Mouse (Mus musculus): ENCODE data around the gene Notch3. TPM values are rescaled to one million over a fixed set of nuclear protein-coding genes. Genes with fewer than 3 reads are reported as not detected.
A peak's percentile ranks its signal among the peaks of the same experiment; 100 is the strongest.
"Not testable (repeated sequence)": the region's sequence is repeated elsewhere in the genome, so short reads cannot be mapped to it uniquely, and the experiment has no call there.

Gene Notch3
- 26.8 and 30.6 TPM in 2 replicates for polyA plus RNA-seq (2016; fragmentation: Nextera tagmentation; extraction: Ambion mirVana)

GRCm38 (mm10) chr17:32166687-32167086 is at the start of gene Notch3:
TSS of gene Notch3 (minus strand) at chr17:32166852.
- peak within 1 kb of the TSS; percentile 93 for H3K27ac ChIP-seq (replicated peaks)
- under 1% methylated on average over 23 of the region's 39 CpGs for WGBS

DNA sequence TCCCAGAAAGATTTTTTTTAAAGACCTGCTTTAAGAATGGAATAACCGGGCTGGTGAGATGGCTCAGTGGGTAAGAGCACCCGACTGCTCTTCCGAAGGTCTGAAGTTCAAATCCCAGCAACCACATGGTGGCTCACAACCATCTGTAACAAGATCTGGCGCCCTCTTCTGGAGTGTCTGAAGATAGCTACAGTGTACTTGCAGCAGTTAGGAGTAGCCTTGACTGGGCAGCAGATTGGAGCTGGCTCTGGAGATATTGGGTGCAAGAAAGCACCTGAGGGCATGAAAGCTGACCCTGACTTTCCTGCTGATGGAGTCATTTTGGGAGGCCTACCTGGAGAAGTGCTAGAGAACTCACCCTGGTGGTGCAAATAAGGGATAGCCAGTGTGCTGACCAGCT is 48.9 kb upstream of the Notch3 start:
- not testable (repeated sequence) for H3K4me3 ChIP-seq; H3K4me1 ChIP-seq; H3K9ac ChIP-seq (replicated peaks); ATAC-seq (ENCODE audit: low FRiP score, low read depth); H3K27me3 ChIP-seq; H3K27ac ChIP-seq (replicated peaks); H3K4me2 ChIP-seq (replicated peaks); H3K9me3 ChIP-seq
- WGBS: 79% methylated on average over 4 of the region's 4 CpGs
- H3K36me3 ChIP-seq: peaks cover 95% of the 10 kb centered on the region

More at GRCm38 (mm10) chr17:32166687-32167086, at the start of gene Notch3:
- Histone ChIP-seq H3K36me3 (0 out of 2 replicates have a peak, but pooled peaks cover 2% of the 10 kb centered on the region), H3K9me3 (no peaks in the 10 kb centered on the region), H3K4me3 (peak within 1 kb of the TSS; percentile 63), H3K27me3 (0 out of 2 replicates have a peak, but pooled peaks cover 3% of the 10 kb centered on the region), H3K4me2 (replicated peaks) (peak within 1 kb of the TSS; percentile 71), H3K4me1 (peaks cover 51% of the 10 kb centered on the region), H3K9ac (replicated peaks) (peak within 1 kb of the TSS; percentile 81)
- peak; percentile 39 for ATAC-seq (ENCODE audit: low FRiP score, low read depth)

- 92% methylated on average over 6 of the region's 6 CpGs for WGBS
- peaks cover 96% of the 10 kb centered on the region for H3K36me3 ChIP-seq
- not testable (repeated sequence) for H3K4me1 ChIP-seq; H3K4me2 ChIP-seq (replicated peaks); H3K9me3 ChIP-seq; H3K9ac ChIP-seq (replicated peaks); ATAC-seq (ENCODE audit: low FRiP score, low read depth); H3K27ac ChIP-seq (replicated peaks); H3K27me3 ChIP-seq; H3K4me3 ChIP-seq
Measured at GRCm38 (mm10) chr17:32211554-32211953, 44.9 kb upstream of the Notch3 start.

DNA sequence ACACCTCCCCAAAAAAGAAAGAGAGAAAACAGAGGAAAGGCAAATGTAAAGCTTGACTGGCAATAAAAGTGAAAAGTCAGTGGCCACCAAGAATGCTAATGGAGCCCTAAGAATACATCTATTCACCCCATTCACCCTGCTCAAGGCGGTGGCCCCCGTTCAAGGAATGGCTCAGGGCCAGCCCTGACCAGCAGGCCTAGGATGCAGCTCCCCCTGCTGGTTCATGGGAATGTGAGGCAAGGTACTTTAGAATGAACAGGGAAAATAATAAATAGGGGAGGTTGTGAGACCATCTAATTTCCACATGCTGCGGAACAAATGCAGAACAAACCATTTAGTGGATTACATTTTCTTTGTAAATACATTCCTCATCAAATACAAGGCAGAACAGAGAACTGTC is 43.1 kb upstream of the Notch3 start:
- H3K27me3 ChIP-seq: no peaks in the 10 kb centered on the region
- H3K9me3 ChIP-seq: no peaks in the 10 kb centered on the region
- H3K4me2 ChIP-seq (replicated peaks): no peak overlapping the region
- peak; percentile 69; the same call in 1 of the 2 replicates for ATAC-seq (ENCODE audit: low FRiP score, low read depth)
- no peak overlapping the region for H3K4me3 ChIP-seq
- H3K4me1 ChIP-seq: 0 out of 2 replicates have a peak, but pooled peaks cover 4% of the 10 kb centered on the region
- no peak overlapping the region for H3K9ac ChIP-seq (replicated peaks)
- H3K36me3 ChIP-seq: peaks cover 94% of the 10 kb centered on the region
- 50% methylated on average over 3 of the region's 3 CpGs for WGBS
- H3K27ac ChIP-seq (replicated peaks): no peak overlapping the region

DNA sequence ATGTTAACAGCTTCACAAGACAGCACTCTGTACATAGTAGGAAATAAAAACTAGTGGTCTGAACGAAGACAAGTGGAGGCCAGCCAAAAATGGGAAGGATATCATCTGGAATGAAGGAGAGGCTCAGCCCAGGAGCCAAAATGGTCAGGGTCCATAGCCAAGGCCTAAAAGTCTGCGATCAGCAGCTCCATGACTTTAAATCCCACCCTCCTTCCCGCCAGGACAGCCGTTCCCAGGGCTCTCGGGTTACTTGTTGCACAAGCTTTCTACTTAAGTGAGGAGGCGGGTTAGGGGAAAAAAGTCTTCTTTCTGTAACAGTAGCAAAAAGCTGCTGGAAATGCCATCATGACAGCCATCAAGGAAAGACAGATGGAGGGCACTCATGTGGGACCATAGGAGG is 42.5 kb upstream of the Notch3 start:
- Histone ChIP-seq H3K36me3 (peaks cover 94% of the 10 kb centered on the region), H3K27me3 (no peaks in the 10 kb centered on the region), H3K4me3 (no peak overlapping the region), H3K9me3 (no peaks in the 10 kb centered on the region), H3K4me1 (0 out of 2 replicates have a peak, but pooled peaks cover 4% of the 10 kb centered on the region), H3K4me2 (replicated peaks) (no peak overlapping the region), H3K9ac (replicated peaks) (no peak overlapping the region), H3K27ac (replicated peaks) (no peak overlapping the region)
- 74% methylated on average over 6 of the region's 6 CpGs for WGBS
- ATAC-seq (ENCODE audit: low FRiP score, low read depth): no peak

GRCm38 (mm10) chr17:32207586-32208245 is 41.1 kb upstream of the Notch3 start:
- no peak for ATAC-seq (ENCODE audit: low FRiP score, low read depth)
- no peak overlapping the region for H3K27ac ChIP-seq (replicated peaks)
- no peak overlapping the region for H3K4me3 ChIP-seq
- 84% methylated on average over 5 of the region's 5 CpGs for WGBS
- H3K36me3 ChIP-seq: peaks cover 94% of the 10 kb centered on the region
- no peaks in the 10 kb centered on the region for H3K27me3 ChIP-seq
- H3K4me2 ChIP-seq (replicated peaks): no peak overlapping the region
- H3K9ac ChIP-seq (replicated peaks): no peak overlapping the region
- 0 out of 2 replicates have a peak, but pooled peaks cover 4% of the 10 kb centered on the region for H3K4me1 ChIP-seq
- no peaks in the 10 kb centered on the region for H3K9me3 ChIP-seq

GRCm38 (mm10) chr17:32205345-32205744 is 38.7 kb upstream of the Notch3 start:
- Histone ChIP-seq H3K4me1 (0 out of 2 replicates have a peak, but pooled peaks cover 4% of the 10 kb centered on the region), H3K36me3 (peaks cover 94% of the 10 kb centered on the region), H3K9ac (replicated peaks) (no peak overlapping the region), H3K4me2 (replicated peaks) (no peak overlapping the region), H3K4me3 (no peak overlapping the region), H3K27me3 (no peaks in the 10 kb centered on the region), H3K9me3 (no peaks in the 10 kb centered on the region), H3K27ac (replicated peaks) (no peak overlapping the region)
- 92% methylated on average over 3 of the region's 3 CpGs for WGBS
- no peak for ATAC-seq (ENCODE audit: low FRiP score, low read depth)

GRCm38 (mm10) chr17:32202972-32203371 is 36.3 kb upstream of the Notch3 start:
- peaks cover 96% of the 10 kb centered on the region for H3K36me3 ChIP-seq
- no peak overlapping the region for H3K9ac ChIP-seq (replicated peaks)
- H3K27ac ChIP-seq (replicated peaks): no peak overlapping the region
- WGBS: 93% methylated on average over 3 of the region's 3 CpGs
- no peaks in the 10 kb centered on the region for H3K27me3 ChIP-seq
- no peak for ATAC-seq (ENCODE audit: low FRiP score, low read depth)
- H3K4me2 ChIP-seq (replicated peaks): no peak overlapping the region
- H3K4me3 ChIP-seq: no peak overlapping the region
- H3K9me3 ChIP-seq: no peaks in the 10 kb centered on the region
- H3K4me1 ChIP-seq: no peaks in the 10 kb centered on the region

GRCm38 (mm10) chr17:32201086-32201485 is 34.4 kb upstream of the Notch3 start:
- 88% methylated on average over 5 of the region's 5 CpGs for WGBS
- Histone ChIP-seq H3K4me3 (no peak overlapping the region), H3K4me1 (no peaks in the 10 kb centered on the region), H3K9me3 (no peaks in the 10 kb centered on the region), H3K4me2 (replicated peaks) (no peak overlapping the region), H3K36me3 (peaks cover 96% of the 10 kb centered on the region), H3K27me3 (no peaks in the 10 kb centered on the region), H3K27ac (replicated peaks) (no peak overlapping the region), H3K9ac (replicated peaks) (no peak overlapping the region)
- no peak for ATAC-seq (ENCODE audit: low FRiP score, low read depth)

GRCm38 (mm10) chr17:32199796-32200195 is 33.1 kb upstream of the Notch3 start:
- ATAC-seq (ENCODE audit: low FRiP score, low read depth): no peak
- 97% methylated on average over 2 of the region's 2 CpGs for WGBS

DNA sequence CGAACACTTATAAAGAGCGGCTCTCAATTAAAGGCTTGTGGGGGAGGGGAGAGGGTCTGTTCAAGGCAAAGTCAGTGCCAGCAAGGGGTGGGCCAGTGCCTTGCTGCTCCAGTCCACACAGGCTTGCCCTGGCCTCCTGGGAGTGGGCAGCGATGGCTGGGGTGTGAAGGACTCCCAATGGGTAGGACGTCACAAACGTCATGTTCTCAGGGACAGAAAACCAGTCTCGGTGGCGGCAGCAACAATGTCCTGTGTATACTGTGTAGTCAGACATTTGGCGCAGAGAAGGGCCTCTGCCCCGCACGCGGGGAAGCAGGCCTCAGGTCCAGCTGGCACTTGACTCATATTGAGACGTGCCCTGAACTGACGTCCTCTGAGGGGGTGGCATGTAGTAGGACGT is 30.5 kb upstream of the Notch3 start:
- no peak overlapping the region for H3K27ac ChIP-seq (replicated peaks)
- WGBS: 91% methylated on average over 14 of the region's 14 CpGs
- no peak for ATAC-seq (ENCODE audit: low FRiP score, low read depth)
- peaks cover 75% of the 10 kb centered on the region for H3K36me3 ChIP-seq
- no peak overlapping the region for H3K9ac ChIP-seq (replicated peaks)
- H3K9me3 ChIP-seq: no peaks in the 10 kb centered on the region
- H3K4me1 ChIP-seq: no peaks in the 10 kb centered on the region
- H3K4me3 ChIP-seq: no peak overlapping the region
- H3K4me2 ChIP-seq (replicated peaks): no peak overlapping the region
- no peaks in the 10 kb centered on the region for H3K27me3 ChIP-seq

More at GRCm38 (mm10) chr17:32199796-32200195, 33.1 kb upstream of the Notch3 start:
- no peak overlapping the region for H3K9ac ChIP-seq (replicated peaks)
- no peaks in the 10 kb centered on the region for H3K9me3 ChIP-seq
- no peak overlapping the region for H3K4me2 ChIP-seq (replicated peaks)
- H3K36me3 ChIP-seq: peaks cover 97% of the 10 kb centered on the region
- H3K27me3 ChIP-seq: no peaks in the 10 kb centered on the region
- no peak overlapping the region for H3K4me3 ChIP-seq
- no peak overlapping the region for H3K27ac ChIP-seq (replicated peaks)
- H3K4me1 ChIP-seq: no peaks in the 10 kb centered on the region

GRCm38 (mm10) chr17:32195725-32196124 is 29.1 kb upstream of the Notch3 start:
- H3K27ac ChIP-seq (replicated peaks): no peak overlapping the region
- no peak overlapping the region for H3K9ac ChIP-seq (replicated peaks)
- H3K36me3 ChIP-seq: peaks cover 60% of the 10 kb centered on the region
- H3K9me3 ChIP-seq: no peaks in the 10 kb centered on the region
- H3K4me3 ChIP-seq: no peak overlapping the region
- no peaks in the 10 kb centered on the region for H3K4me1 ChIP-seq
- no peaks in the 10 kb centered on the region for H3K27me3 ChIP-seq
- no peak overlapping the region for H3K4me2 ChIP-seq (replicated peaks)
- 98% methylated on average over 5 of the region's 5 CpGs for WGBS
- ATAC-seq (ENCODE audit: low FRiP score, low read depth): no peak

Data from midbrain, embryonic 12.5 days (tissue).